Mouse (Mus musculus): ENCODE data around the gene Sctr.

GRCm38 (mm10) chr1:120016240-120016639 is 9.5 kb downstream of the Sctr start:
- no peak for TF ChIP-seq POLR2A (IDR thresholded peaks at IDR 0.05; ENCODE audit: extremely low read depth, insufficient read depth, low read length)
- peak; percentile 16; the same call in 1 of the 2 replicates for TF ChIP-seq CTCF (IDR thresholded peaks at IDR 0.05; ENCODE audit: low read depth, low read length)
